Comparison of ENCODE assay signal across 14 mouse cellular contexts in the genomic region with DNA sequence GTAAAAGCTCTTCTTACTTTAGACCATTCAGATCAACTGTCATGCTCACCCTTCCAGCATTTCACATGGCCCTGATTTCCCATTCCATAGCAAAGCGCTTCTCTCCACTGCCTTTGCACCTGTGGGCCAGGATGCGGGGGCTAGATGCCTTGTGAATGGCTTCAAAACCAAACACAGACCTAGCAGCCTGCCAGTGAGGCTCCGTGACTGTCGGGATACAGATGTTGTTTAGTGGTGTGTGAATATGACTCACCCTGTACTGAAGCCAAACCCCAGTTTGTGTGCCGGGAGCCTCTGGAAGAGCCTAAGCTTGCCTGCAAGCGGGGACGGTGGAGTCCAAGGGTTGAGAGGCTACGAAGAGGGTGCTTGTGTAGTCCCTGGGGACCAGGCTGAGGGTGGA. TPM values are rescaled to one million over a fixed set of nuclear protein-coding genes. Genes with fewer than 3 reads are reported as not detected.
A peak's percentile ranks its signal among the peaks of the same experiment; 100 is the strongest.
DNase-seq lines count a peak whose midpoint lies in the region; ATAC-seq and TF ChIP-seq lines count a peak whose summit lies in the region.
"Had no signal": no experiment of that assay in that cellular context is flagged by ENCODE, and none has a peak within 500 bp of the region (broad histone marks: within the 10 kb centered on the region; RNA-seq: fewer than 3 reads in every experiment).

No protein-coding gene starts in this region.

- no peak overlapping the region for H3K4me2 ChIP-seq in liver, embryonic 11.5 days
- no peak overlapping the region for H3K4me2 ChIP-seq in intestine, postnatal 0 days (replicated peaks; ENCODE audit: low read depth)
- H3K4me2 ChIP-seq: limb, embryonic 13.5 days; midbrain, embryonic 13.5 days; neural tube, embryonic 13.5 days had no signal

- H3K36me3 ChIP-seq in liver, embryonic 11.5 days (ENCODE audit: control insufficient read depth, insufficient read depth, low read length), result no peaks in the 10 kb centered on the region
- no peaks in the 10 kb centered on the region; the same call in 1 of the 2 replicates for H3K36me3 ChIP-seq in intestine, postnatal 0 days (ENCODE audit: control insufficient read depth, insufficient read depth)
- H3K36me3 ChIP-seq: neural tube, embryonic 13.5 days had no signal

- ATAC-seq in liver, embryonic 11.5 days (replicated peaks; ENCODE audit: low FRiP score), result no peak
- ATAC-seq in intestine, postnatal 0 days, result 0 out of 2 replicates have a peak, but pooled peaks have one; percentile 44
- ATAC-seq: forebrain, embryonic 16.5 days; midbrain, embryonic 13.5 days had no signal

- 89% methylated on average over 8 of the region's 8 CpGs for WGBS in liver, embryonic 11.5 days
- WGBS in intestine, postnatal 0 days, result 50% methylated on average over 8 of the region's 8 CpGs

- no peak for DNase-seq in liver, embryonic 11.5 days (ENCODE audit: low spot score)
- DNase-seq in liver, result no peak
- DNase-seq in brain, adult 2 months (ENCODE audit: low read depth, low spot score), result peak; percentile 84
- peak; percentile 44 for DNase-seq in right cerebral cortex, postnatal 25 days
- no peak for DNase-seq in spleen, postnatal 10 days (ENCODE audit: low spot score in 2 of 2)
- DNase-seq in ovary, adult 18-20 months (ENCODE audit: low spot score), result no peak
- DNase-seq: adrenal gland, postnatal 36 days; kidney, postnatal 10 days; lung, postnatal 14 days had no signal

- peaks cover 20% of the 10 kb centered on the region for H3K4me1 ChIP-seq in liver, embryonic 11.5 days (replicated peaks; ENCODE audit: control insufficient read depth, insufficient read depth, low read length)
- no peaks in the 10 kb centered on the region for H3K4me1 ChIP-seq in intestine, postnatal 0 days (replicated peaks; ENCODE audit: control insufficient read depth, insufficient read depth, low read length)
- H3K4me1 ChIP-seq: midbrain, embryonic 13.5 days; neural tube, embryonic 13.5 days had no signal

- no peaks in the 10 kb centered on the region for H3K27me3 ChIP-seq in liver, embryonic 11.5 days (replicated peaks; ENCODE audit: control insufficient read depth, insufficient read depth, low read length)
- H3K27me3 ChIP-seq in intestine, postnatal 0 days (replicated peaks; ENCODE audit: control insufficient read depth, insufficient read depth, low read length), result no peaks in the 10 kb centered on the region
- H3K27me3 ChIP-seq: limb, embryonic 13.5 days; midbrain, embryonic 13.5 days; neural tube, embryonic 13.5 days had no signal

- no peak overlapping the region for H3K4me3 ChIP-seq in liver, embryonic 11.5 days (ENCODE audit: low read depth, low read length)
- no peak overlapping the region for H3K4me3 ChIP-seq in intestine, postnatal 0 days (ENCODE audit: low read depth, low read length)
- H3K4me3 ChIP-seq: limb, embryonic 13.5 days; midbrain, embryonic 13.5 days; neural tube, embryonic 13.5 days had no signal

- no peak overlapping the region for H3K27ac ChIP-seq in liver, embryonic 11.5 days (ENCODE audit: low read depth, low read length)
- no peak overlapping the region for H3K27ac ChIP-seq in intestine, postnatal 0 days (ENCODE audit: low read depth, low read length)
- H3K27ac ChIP-seq: limb, embryonic 13.5 days; midbrain, embryonic 13.5 days; neural tube, embryonic 13.5 days had no signal

- TF ChIP-seq CTCF in intestine, postnatal 0 days (IDR thresholded peaks at IDR 0.05; ENCODE audit: low read depth), result no peak

- 0 out of 2 replicates have a peak overlapping the region, but pooled peaks have one; percentile 3 for H3K9ac ChIP-seq in liver, embryonic 11.5 days (ENCODE audit: low read depth, low read length)
- H3K9ac ChIP-seq in intestine, postnatal 0 days (ENCODE audit: low read depth, low read length), result no peak overlapping the region
- H3K9ac ChIP-seq: limb, embryonic 13.5 days; midbrain, embryonic 13.5 days; neural tube, embryonic 13.5 days had no signal

- no peaks in the 10 kb centered on the region for H3K9me3 ChIP-seq in liver, embryonic 11.5 days (ENCODE audit: control insufficient read depth, low read length)
- no peaks in the 10 kb centered on the region for H3K9me3 ChIP-seq in intestine, postnatal 0 days (ENCODE audit: control insufficient read depth)
- H3K9me3 ChIP-seq: limb, embryonic 13.5 days; midbrain, embryonic 13.5 days; neural tube, embryonic 13.5 days had no signal

RNA-seq across cellular contexts. Expression of a gene that starts 21.6 kb away (rescaled TPM):
- 6.1 and 8.0 TPM in 2 replicates for polyA plus RNA-seq in liver, embryonic 11.5 days (2014; fragmentation: Nextera tagmentation; extraction: Ambion mirVana)
- 19.0 and 20.4 TPM in 2 replicates for polyA plus RNA-seq in intestine, postnatal 0 days (2015; fragmentation: Nextera tagmentation; extraction: Ambion mirVana)

Comparison
In these comparisons a context has a peak if more than half of its experiments do, and no peak if none do; other contexts are left out.
1. DNase-seq: peak in brain, adult 2 months (single experiment) and right cerebral cortex, postnatal 25 days (single experiment); none in liver, embryonic 11.5 days (single experiment), liver (single experiment), spleen, postnatal 10 days (0 of 2) and ovary, adult 18-20 months (single experiment).